Mouse (Mus musculus): ENCODE results near the gene Tmem87a.
A peak's percentile ranks its signal among the peaks of the same experiment; 100 is the strongest.

Gene Tmem87a

DNA sequence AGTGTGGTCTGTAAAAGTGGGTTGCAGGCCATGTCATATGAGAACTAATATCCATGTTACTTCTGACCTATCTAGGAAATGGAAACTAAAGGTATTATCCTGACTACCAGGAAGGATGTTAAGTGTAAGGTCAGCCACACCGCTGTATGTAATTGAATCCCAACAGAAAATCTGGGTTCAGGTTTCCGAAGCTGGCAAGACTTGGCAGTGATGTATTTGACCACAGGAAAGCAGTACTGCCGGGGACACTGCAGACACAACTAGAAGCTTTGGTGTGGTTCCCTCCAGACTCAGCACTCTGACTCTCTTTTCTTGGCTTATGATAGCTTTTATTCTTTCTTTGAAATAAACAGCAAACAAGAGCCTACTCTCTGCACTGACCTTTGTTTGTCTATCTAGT lies 37.4 kb downstream of the Tmem87a start:
- no peak for DNase-seq (ENCODE audit: low spot score)

DNA sequence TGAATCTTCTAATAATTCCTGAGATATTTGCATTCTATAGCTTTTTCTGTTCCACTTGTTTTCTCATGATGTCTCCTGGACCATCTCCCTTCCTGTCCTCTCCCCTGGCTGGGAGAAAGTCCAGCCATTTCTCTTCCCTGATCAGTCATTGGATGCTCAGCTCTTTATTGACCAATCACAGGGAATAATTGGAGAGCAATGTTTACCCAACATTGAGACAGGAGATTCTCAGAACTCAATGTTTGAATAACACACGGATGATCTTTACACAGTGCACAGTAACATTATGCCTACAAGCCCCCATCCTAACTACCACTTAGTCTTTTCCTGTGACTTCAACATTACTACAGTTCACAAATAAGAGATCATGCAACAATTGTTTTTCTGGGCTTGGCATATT lies 43.5 kb downstream of the Tmem87a start:
- no peak for DNase-seq (ENCODE audit: low spot score)

- peak; percentile 57 for DNase-seq (ENCODE audit: low spot score)
These were observed 50.9 kb downstream of the Tmem87a start, which contains the start of gene Vps39 for GRCm38 (mm10) chr2:120352682-120353646. Vps39 (minus strand) TSS chr2:120353137.

DNA sequence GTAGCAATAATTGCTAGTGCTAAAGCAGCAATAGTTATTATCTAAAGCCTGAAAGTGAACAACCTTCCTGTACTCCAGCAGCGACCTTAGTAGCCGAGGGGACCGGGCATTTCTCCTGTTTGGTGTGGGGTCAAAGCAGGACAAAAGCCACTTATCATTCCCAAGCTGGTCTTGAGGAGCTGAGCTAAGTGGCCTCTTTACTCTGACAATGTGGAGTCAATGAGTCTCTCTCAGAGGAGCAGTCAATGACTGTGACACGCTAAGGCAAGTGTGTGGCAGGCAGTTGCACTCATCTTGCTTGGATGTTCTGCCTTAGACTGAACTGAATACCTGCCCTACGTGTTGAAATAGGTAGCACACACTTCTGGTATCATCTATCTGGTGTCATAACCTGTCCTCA lies 52.6 kb downstream of the Tmem87a start:
- DNase-seq (ENCODE audit: low spot score), result no peak

- no peak for DNase-seq (ENCODE audit: low spot score)
These were observed 55.8 kb downstream of the Tmem87a start for GRCm38 (mm10) chr2:120348120-120348519.

- no peak for DNase-seq (ENCODE audit: low spot score)
These were observed 62.2 kb downstream of the Tmem87a start for GRCm38 (mm10) chr2:120341741-120342140.

GRCm38 (mm10) chr2:120337886-120338285 lies 66.0 kb downstream of the Tmem87a start:
- no peak for DNase-seq (ENCODE audit: low spot score)

GRCm38 (mm10) chr2:120331575-120331974 lies 72.3 kb downstream of the Tmem87a start:
- no peak for DNase-seq (ENCODE audit: low spot score)

GRCm38 (mm10) chr2:120315077-120315476 lies 88.8 kb downstream of the Tmem87a start:
- DNase-seq (ENCODE audit: low spot score), result no peak

- no peak for DNase-seq (ENCODE audit: low spot score)
These were observed 89.4 kb downstream of the Tmem87a start for GRCm38 (mm10) chr2:120314487-120314886.

DNA sequence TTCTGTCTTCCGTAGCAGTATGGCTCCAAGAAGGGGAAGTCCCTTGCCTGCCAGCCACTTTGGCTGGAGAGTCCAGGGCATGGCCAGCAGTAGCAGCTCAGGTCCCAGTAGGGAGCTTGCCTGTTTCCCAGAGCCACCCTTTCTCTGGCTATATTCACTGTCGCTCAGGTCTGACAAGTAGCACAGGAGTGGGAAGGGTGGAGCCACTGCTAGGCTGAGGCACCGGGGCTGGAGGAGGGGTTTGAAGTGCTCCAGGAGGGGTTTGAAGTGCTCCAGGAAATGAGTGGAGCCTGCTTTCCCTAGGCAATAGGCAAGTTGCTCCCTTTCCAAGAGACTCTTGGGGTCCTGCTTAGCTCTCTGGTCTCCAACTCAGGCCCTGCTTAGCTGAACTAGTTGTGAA lies 89.9 kb downstream of the Tmem87a start, which contains the start of gene Pla2g4f:
Pla2g4f (minus strand) TSS at position 190 of the 400 bp plus-strand sequence.
- no peak for DNase-seq (ENCODE audit: low spot score)

DNA sequence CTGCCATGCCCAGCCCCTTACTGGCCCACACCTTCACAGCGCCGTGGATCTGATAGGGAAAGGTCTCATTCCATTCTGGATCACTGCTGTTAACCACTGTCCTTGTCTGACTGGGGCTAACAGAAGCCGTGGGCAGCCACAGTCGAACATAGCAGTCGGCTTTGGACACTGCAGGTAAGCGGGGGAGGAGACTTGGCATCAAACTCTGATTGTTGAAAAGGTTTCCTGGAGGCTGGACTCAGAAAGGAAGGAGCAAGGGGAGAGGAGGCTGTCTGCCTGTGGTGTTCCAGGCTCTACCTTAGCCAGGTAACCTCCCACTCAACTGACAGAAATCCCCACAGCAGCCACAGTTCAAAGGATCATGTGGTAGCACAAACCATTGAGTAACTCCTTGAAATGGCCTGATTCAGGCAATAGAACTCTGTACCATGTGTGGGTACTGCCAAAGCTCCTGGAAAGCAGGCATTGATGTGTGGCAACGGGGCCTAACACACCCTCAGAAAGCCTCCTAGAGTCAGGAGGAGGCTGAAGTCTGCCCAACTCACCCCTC lies 91.6 kb downstream of the Tmem87a start:
- no peak for DNase-seq (ENCODE audit: low spot score)

Measured in ovary, postnatal 10 days (tissue).